ENCODE assay signal across 8 mouse cellular contexts in genomic region chr10:126930270-126931121, GRCm38 (mm10). TPM values are rescaled to one million over a fixed set of nuclear protein-coding genes. Genes with fewer than 3 reads are reported as not detected.
A peak's percentile ranks its signal among the peaks of the same experiment; 100 is the strongest.
DNase-seq lines count a peak whose midpoint lies in the region; ATAC-seq and TF ChIP-seq lines count a peak whose summit lies in the region.

No protein-coding gene starts in this region.

- no peaks in the 10 kb centered on the region for H3K27me3 ChIP-seq in heart, embryonic 14.5 days (ENCODE audit: control insufficient read depth, insufficient read depth, low read length)
- H3K27me3 ChIP-seq in liver, adult 2 months (ENCODE audit: control insufficient read depth, insufficient read depth, low read length), result no peaks in the 10 kb centered on the region
- peaks cover 3% of the 10 kb centered on the region; the same call in 1 of the 2 replicates for H3K27me3 ChIP-seq in neural tube, embryonic 15.5 days (replicated peaks)

- peak overlapping the region; percentile 72 for H3K9ac ChIP-seq in heart, embryonic 14.5 days (ENCODE audit: low read length)
- no peak overlapping the region for H3K9ac ChIP-seq in liver, adult 2 months (ENCODE audit: low read depth, low read length)
- H3K9ac ChIP-seq in neural tube, embryonic 15.5 days (replicated peaks), result no peak overlapping the region; the same call in 1 of the 2 replicates

- intact Hi-C loops in gastrocnemius, adult 2 months (cut with DNase I), result no loop called here

- H3K4me3 ChIP-seq in gastrocnemius, adult 2 months, result 0 out of 2 replicates have a peak overlapping the region, but pooled peaks have one; percentile 9
- no peak overlapping the region for H3K4me3 ChIP-seq in heart, embryonic 14.5 days (ENCODE audit: control insufficient read depth in 1 of 2, insufficient read depth in 1 of 2, low read depth in 1 of 2, low read length in 2 of 2)
- H3K4me3 ChIP-seq in liver, adult 2 months (ENCODE audit: insufficient read depth, low read depth, low read length), result no peak overlapping the region
- H3K4me3 ChIP-seq in neural tube, embryonic 15.5 days (replicated peaks), result no peak overlapping the region

- H3K4me1 ChIP-seq in heart, embryonic 14.5 days (ENCODE audit: control insufficient read depth in 2 of 2, insufficient read depth in 2 of 2, low read length in 2 of 2), result peaks cover 48 to 57% of the 10 kb centered on the region in 2 experiments
- H3K4me1 ChIP-seq in liver, adult 2 months (ENCODE audit: control insufficient read depth, insufficient read depth, low read length), result peaks cover 8% of the 10 kb centered on the region; the same call in 1 of the 2 replicates
- H3K4me1 ChIP-seq in neural tube, embryonic 15.5 days, result peaks cover 57% of the 10 kb centered on the region

- H3K9me3 ChIP-seq in heart, embryonic 14.5 days (ENCODE audit: control insufficient read depth, low read length), result no peaks in the 10 kb centered on the region
- no peaks in the 10 kb centered on the region for H3K9me3 ChIP-seq in neural tube, embryonic 15.5 days (replicated peaks)

- peak overlapping the region; percentile 100 for H3K27ac ChIP-seq in gastrocnemius, adult 2 months
- H3K27ac ChIP-seq in heart, embryonic 14.5 days (replicated peaks in 1 of 2; ENCODE audit: control insufficient read depth in 1 of 2, insufficient read depth in 1 of 2, low read depth in 2 of 2, low read length in 2 of 2), result peak overlapping the region; percentile 92 to 97
- 0 out of 2 replicates have a peak overlapping the region, but pooled peaks have one; percentile 14 for H3K27ac ChIP-seq in liver, adult 2 months (replicated peaks; ENCODE audit: insufficient read depth, low read depth, low read length)
- peak overlapping the region; percentile 72 for H3K27ac ChIP-seq in neural tube, embryonic 15.5 days (replicated peaks)

- peak; percentile 42 for DNase-seq in gastrocnemius, adult 2 months
- DNase-seq in gastrocnemius, adult 18-20 months (ENCODE audit: low spot score), result no peak
- peak; percentile 58 for DNase-seq in Muller cell, postnatal 12 days (ENCODE audit: inconsistent ontology term)
- no peak for DNase-seq in liver, adult 2 months (ENCODE audit: extremely low read depth, low read depth, low spot score)
- DNase-seq in c-Kit-positive CD71-positive TER-119-positive erythroid progenitor cells, embryonic 14.5 days (ENCODE audit: low spot score), result no peak

- no peaks in the 10 kb centered on the region for H3K36me3 ChIP-seq in heart, embryonic 14.5 days (ENCODE audit: control insufficient read depth, insufficient read depth, low read length)
- H3K36me3 ChIP-seq in liver, adult 2 months (ENCODE audit: control insufficient read depth, insufficient read depth, low read length), result no peaks in the 10 kb centered on the region
- no peaks in the 10 kb centered on the region for H3K36me3 ChIP-seq in neural tube, embryonic 15.5 days

- H3K79me2 ChIP-seq in liver, adult 2 months (ENCODE audit: control insufficient read depth, insufficient read depth, low read length), result no peaks in the 10 kb centered on the region

- ATAC-seq in heart, embryonic 14.5 days (ENCODE audit: insufficient number of reproducible peaks, insufficient read depth, low FRiP score, low read depth), result peak; percentile 56; the same call in 1 of the 2 replicates
- no peak for ATAC-seq in neural tube, embryonic 15.5 days (ENCODE audit: low FRiP score)
- no peak for ATAC-seq in monocyte, adult 5-6 weeks (replicated peaks; ENCODE audit: insufficient number of reproducible peaks, low FRiP score, low TSS enrichment, poor library complexity, severe bottlenecking)

- peak overlapping the region; percentile 39 for H3K4me2 ChIP-seq in heart, embryonic 14.5 days (ENCODE audit: low read length)
- H3K4me2 ChIP-seq in neural tube, embryonic 15.5 days, result peak overlapping the region; percentile 0; the same call in 1 of the 2 replicates

- TF ChIP-seq POLR2A in liver, adult 2 months (IDR thresholded peaks at IDR 0.05; ENCODE audit: extremely low read depth, insufficient read depth, low read length), result no peak

- 37% methylated on average over 15 of the region's 15 CpGs for WGBS in heart, embryonic 14.5 days
- WGBS in liver, adult 2 months, result 89% methylated on average over 15 of the region's 15 CpGs
- 39% methylated on average over 15 of the region's 15 CpGs for WGBS in neural tube, embryonic 15.5 days

- no peak for TF ChIP-seq CTCF in gastrocnemius, adult 2 months (IDR thresholded peaks at IDR 0.05)
- no peak for TF ChIP-seq CTCF in liver, adult 2 months (IDR thresholded peaks at IDR 0.05; ENCODE audit: low read depth, low read length)

RNA-seq across cellular contexts. Expression of gene Atp23, which starts 29.3 kb away (rescaled TPM):
- total RNA-seq in gastrocnemius, adult 2 months (2021), result 1 to 10 TPM; 1.6 to 2.2 TPM
- 1 to 10 TPM; 1.5 to 1.6 TPM for total RNA-seq in gastrocnemius, adult 18-20 months (2021)
- polyA plus RNA-seq in heart, embryonic 14.5 days (2014; fragmentation: Nextera tagmentation; extraction: Ambion mirVana), result 9.4 and 10.0 TPM in 2 replicates
- 5.9 and 8.3 TPM in 2 replicates for total RNA-seq in liver, adult 2 months (2014; rRNA removed)
- polyA plus RNA-seq in liver, adult 2 months (2012; rRNA removed), result 5.5 and 6.4 TPM in 2 replicates
- polyA plus RNA-seq in neural tube, embryonic 15.5 days (2015; fragmentation: Nextera tagmentation; extraction: Ambion mirVana), result 15.0 and 18.2 TPM in 2 replicates
- total RNA-seq in monocyte, adult 5-6 weeks (2017), result 2.2 to 7.6 TPM (median 5.6 TPM) in 3 replicates

RNA-seq across cellular contexts. Expression of gene Ctdsp2, which starts 48.0 kb away (rescaled TPM):
- total RNA-seq in gastrocnemius, adult 2 months (2021), result 10 to 100 TPM; 94.0 to 99.2 TPM
- total RNA-seq in gastrocnemius, adult 18-20 months (2021), result 100 to 1,000 TPM in 1 of 2 experiments, 10 to 100 TPM in 1; 84.5 to 110 TPM
- 60.4 and 64.4 TPM in 2 replicates for polyA plus RNA-seq in heart, embryonic 14.5 days (2014; fragmentation: Nextera tagmentation; extraction: Ambion mirVana)
- 18.4 and 25.7 TPM in 2 replicates for total RNA-seq in liver, adult 2 months (2014; rRNA removed)
- 23.1 and 29.3 TPM in 2 replicates for polyA plus RNA-seq in liver, adult 2 months (2012; rRNA removed)
- 15.7 and 25.4 TPM in 2 replicates for polyA plus RNA-seq in neural tube, embryonic 15.5 days (2015; fragmentation: Nextera tagmentation; extraction: Ambion mirVana)
- 36.2 to 38.6 TPM (median 37.6 TPM) in 3 replicates for total RNA-seq in monocyte, adult 5-6 weeks (2017)

Comparison
In these comparisons a context has a peak if more than half of its experiments do, and no peak if none do; other contexts are left out.
1. DNase-seq: peak in gastrocnemius, adult 2 months (single experiment) and Muller cell, postnatal 12 days (single experiment); none in gastrocnemius, adult 18-20 months (single experiment), liver, adult 2 months (single experiment) and c-Kit-positive CD71-positive TER-119-positive erythroid progenitor cells, embryonic 14.5 days (single experiment).
2. H3K27ac ChIP-seq: peak in every context shown above with its lines; median percentile 100 in gastrocnemius, adult 2 months; 94 in heart, embryonic 14.5 days; 72 in neural tube, embryonic 15.5 days; 14 in liver, adult 2 months.